Mouse (Mus musculus): ENCODE measurements around the gene Asb13. TPM values are rescaled to one million over a fixed set of nuclear protein-coding genes. Genes with fewer than 3 reads are reported as not detected.

Gene Asb13
- total and polyA plus RNA-seq, 2 experiments from 2014 or later, result 10.9 to 17.3 TPM

DNA sequence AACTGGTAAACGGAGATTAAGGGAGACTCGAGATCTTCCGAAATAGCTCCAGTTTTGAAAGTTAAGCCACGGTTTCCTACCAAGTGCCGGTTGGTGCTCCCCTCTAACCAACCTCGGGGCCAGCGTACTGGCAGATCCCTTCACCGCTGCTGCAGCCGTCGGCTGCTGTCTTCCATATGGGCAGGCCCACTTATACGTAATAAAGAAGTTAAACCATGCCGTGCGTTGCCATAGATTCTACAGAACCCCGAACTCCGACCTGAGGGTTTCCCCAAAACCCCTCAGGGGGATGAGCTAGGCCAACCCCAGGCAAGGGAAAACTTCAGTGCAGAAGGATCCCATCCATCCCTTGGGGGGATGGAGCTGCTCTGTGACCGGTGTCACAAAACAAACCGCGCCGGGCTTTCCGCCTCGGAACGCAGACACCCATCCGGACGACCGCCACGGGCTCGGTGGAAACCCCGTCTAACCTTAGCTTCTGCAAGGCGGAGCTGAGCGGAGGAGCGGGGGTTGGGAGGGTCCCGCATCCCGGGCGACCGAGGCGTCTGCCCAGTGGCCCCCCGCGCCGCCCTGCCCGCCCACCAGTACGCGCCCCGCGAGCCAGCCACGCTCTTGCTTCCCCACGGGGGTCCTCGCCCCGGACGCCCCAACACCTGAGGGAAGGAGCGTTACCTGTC is 23.6 kb upstream of the Asb13 start:
- no peak for TF ChIP-seq CTCF (IDR thresholded peaks at IDR 0.05)
- ATAC-seq (ENCODE audit: low FRiP score), result peak; percentile 53; the same call in 1 of the 2 replicates
- peak overlapping the region; percentile 89 for H3K27ac ChIP-seq (ENCODE audit: low read depth, low read length)

DNA sequence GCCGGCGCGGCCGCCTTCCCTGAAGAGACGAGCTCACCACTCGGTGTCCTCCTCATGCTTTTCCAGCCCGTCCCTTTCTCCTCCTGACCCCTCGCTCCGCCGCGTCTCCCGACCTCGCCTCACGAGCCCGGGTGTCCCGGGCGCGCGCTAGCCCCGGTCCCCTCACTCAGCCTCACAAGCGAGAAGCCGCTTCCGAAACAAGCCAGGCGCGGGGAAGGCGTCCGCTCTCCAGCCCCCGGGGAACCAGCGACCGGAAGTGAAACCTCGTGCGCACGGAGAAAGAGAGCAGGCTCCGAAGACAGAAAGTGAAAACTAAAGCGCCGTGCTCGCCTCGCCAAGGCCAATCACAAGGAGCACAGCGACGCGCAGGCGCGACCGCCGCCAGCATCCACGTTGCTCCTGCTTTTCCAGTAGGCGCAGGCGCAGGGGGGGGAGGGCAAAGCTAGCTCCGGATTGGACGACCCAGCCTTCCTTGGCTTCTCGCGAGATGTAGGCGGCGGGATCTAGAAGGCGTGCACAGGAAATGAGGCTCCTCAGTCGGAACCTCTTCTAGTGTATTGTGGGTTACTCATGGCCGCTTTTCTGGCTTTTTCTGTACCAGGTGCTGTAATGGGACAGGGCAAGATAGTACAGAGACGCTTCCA is 22.9 kb upstream of the Asb13 start, which contains the start of gene Fam208b:
Gene Fam208b, minus strand, starts transcription at position 314 of the 644 bp plus-strand sequence.
- H3K4me1 ChIP-seq (ENCODE audit: insufficient read depth, low read length), result no peaks in the 10 kb centered on the region
- under 1% methylated on average over 58 of the region's 58 CpGs for WGBS
- ATAC-seq (ENCODE audit: low FRiP score) (peak; percentile 99), DNase-seq (ENCODE audit: low spot score) (peak; percentile 99)
- H3K9me3 ChIP-seq (ENCODE audit: low read length), result no peaks in the 10 kb centered on the region
- peak within 1 kb of the TSS; percentile 89 for H3K27ac ChIP-seq (ENCODE audit: low read depth, low read length)
- no peaks in the 10 kb centered on the region; the same call in 1 of the 2 replicates for H3K27me3 ChIP-seq (ENCODE audit: insufficient read depth, low read length)
- H3K36me3 ChIP-seq (ENCODE audit: insufficient read depth, low read length), result no peaks in the 10 kb centered on the region
- H3K4me2 ChIP-seq (ENCODE audit: low read depth, low read length, poor library complexity, severe bottlenecking), result peak within 1 kb of the TSS; percentile 88
- H3K9ac ChIP-seq (replicated peaks; ENCODE audit: low read length, poor library complexity, severe bottlenecking), result peak within 1 kb of the TSS; percentile 79
- H3K4me3 ChIP-seq (ENCODE audit: low read depth, low read length), result peak within 1 kb of the TSS; percentile 97
- TF ChIP-seq CTCF (IDR thresholded peaks at IDR 0.05), result no peak

More for the DNA sequence above, 23.6 kb upstream of the Asb13 start:
- no peaks in the 10 kb centered on the region for H3K4me1 ChIP-seq (ENCODE audit: insufficient read depth, low read length)
- H3K4me3 ChIP-seq (ENCODE audit: low read depth, low read length), result peak overlapping the region; percentile 97
- no peaks in the 10 kb centered on the region for H3K36me3 ChIP-seq (ENCODE audit: insufficient read depth, low read length)
- H3K9ac ChIP-seq (replicated peaks; ENCODE audit: low read length, poor library complexity, severe bottlenecking), result peak overlapping the region; percentile 79
- peak overlapping the region; percentile 88 for H3K4me2 ChIP-seq (ENCODE audit: low read depth, low read length, poor library complexity, severe bottlenecking)
- no peaks in the 10 kb centered on the region; the same call in 1 of the 2 replicates for H3K27me3 ChIP-seq (ENCODE audit: insufficient read depth, low read length)
- DNase-seq (ENCODE audit: low spot score), result peak; percentile 29
- no peaks in the 10 kb centered on the region for H3K9me3 ChIP-seq (ENCODE audit: low read length)
- 1% methylated on average over 41 of the region's 50 CpGs for WGBS

DNA sequence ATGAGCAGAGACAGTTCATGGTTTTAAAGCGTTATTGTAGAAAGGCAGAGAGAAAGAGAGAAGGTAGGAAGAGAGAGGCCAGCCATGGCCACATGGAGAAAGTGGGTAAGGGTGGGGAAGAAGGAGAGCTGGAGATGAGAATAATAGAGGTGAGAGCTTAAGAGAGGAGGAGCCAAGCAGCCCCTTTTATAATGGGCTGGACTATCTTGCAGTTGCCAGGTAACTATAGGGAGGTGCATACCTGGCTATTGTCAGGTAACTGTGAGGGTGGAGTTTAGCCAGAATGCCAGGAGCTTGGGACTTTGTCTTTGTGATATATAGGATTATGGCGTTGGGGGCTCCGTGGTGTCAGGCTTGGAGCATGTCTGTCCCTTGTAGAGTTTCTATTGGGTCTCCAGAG is 6.7 kb upstream of the Asb13 start:
- WGBS, result 56% methylated on average over 3 of the region's 3 CpGs
- ATAC-seq (ENCODE audit: low FRiP score) (no peak), DNase-seq (ENCODE audit: low spot score) (no peak)
- no peak for TF ChIP-seq CTCF (IDR thresholded peaks at IDR 0.05)
- H3K27me3 ChIP-seq (ENCODE audit: insufficient read depth, low read length), result no peaks in the 10 kb centered on the region
- H3K4me1 ChIP-seq (ENCODE audit: insufficient read depth, low read length), result no peaks in the 10 kb centered on the region
- no peak overlapping the region for H3K9ac ChIP-seq (replicated peaks; ENCODE audit: low read length, poor library complexity, severe bottlenecking)
- H3K36me3 ChIP-seq (ENCODE audit: insufficient read depth, low read length), result no peaks in the 10 kb centered on the region
- H3K4me3 ChIP-seq (ENCODE audit: low read depth, low read length), result no peak overlapping the region
- H3K27ac ChIP-seq (ENCODE audit: low read depth, low read length), result no peak overlapping the region
- no peaks in the 10 kb centered on the region for H3K9me3 ChIP-seq (ENCODE audit: low read length)
- H3K4me2 ChIP-seq (ENCODE audit: low read depth, low read length, poor library complexity, severe bottlenecking), result no peak overlapping the region

- Histone ChIP-seq H3K4me3 (ENCODE audit: low read depth, low read length) (no peak overlapping the region), H3K4me1 (ENCODE audit: insufficient read depth, low read length) (no peaks in the 10 kb centered on the region), H3K4me2 (ENCODE audit: low read depth, low read length, poor library complexity, severe bottlenecking) (no peak overlapping the region), H3K36me3 (ENCODE audit: insufficient read depth, low read length) (no peaks in the 10 kb centered on the region), H3K27ac (ENCODE audit: low read depth, low read length) (no peak overlapping the region), H3K9me3 (ENCODE audit: low read length) (no peaks in the 10 kb centered on the region), H3K27me3 (ENCODE audit: insufficient read depth, low read length) (no peaks in the 10 kb centered on the region), H3K9ac (replicated peaks; ENCODE audit: low read length, poor library complexity, severe bottlenecking) (no peak overlapping the region)
- no peak for DNase-seq (ENCODE audit: low spot score)
- no peak for ATAC-seq (ENCODE audit: low FRiP score)
- no peak for TF ChIP-seq CTCF (IDR thresholded peaks at IDR 0.05)
- WGBS, result 30% methylated on average over 3 of the region's 3 CpGs
Measured at GRCm38 (mm10) chr13:3628102-3628501, 5.7 kb upstream of the Asb13 start.

DNA sequence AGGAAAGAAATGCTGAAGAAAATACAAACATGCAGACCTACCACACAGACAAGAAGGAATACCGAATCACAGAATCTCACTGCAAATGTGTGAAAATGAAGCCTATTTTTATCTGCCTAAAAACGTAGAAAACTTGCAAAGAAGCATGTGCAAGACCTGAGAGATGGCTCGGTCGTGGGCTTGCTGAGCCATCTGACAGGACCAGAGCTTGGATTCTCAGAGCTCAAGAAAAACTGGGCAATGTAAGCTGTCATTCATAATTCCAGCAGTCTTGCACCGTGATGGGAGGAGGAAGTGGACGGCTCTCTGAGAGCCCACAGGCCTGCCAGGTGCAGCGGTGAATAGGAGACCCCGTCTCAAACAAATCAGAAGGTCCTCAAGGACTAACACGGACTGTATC is 1.3 kb upstream of the Asb13 start:
- Histone ChIP-seq H3K4me2 (ENCODE audit: low read depth, low read length, poor library complexity, severe bottlenecking) (no peak overlapping the region), H3K4me1 (ENCODE audit: insufficient read depth, low read length) (no peaks in the 10 kb centered on the region), H3K9me3 (ENCODE audit: low read length) (no peaks in the 10 kb centered on the region), H3K27ac (ENCODE audit: low read depth, low read length) (no peak overlapping the region), H3K36me3 (ENCODE audit: insufficient read depth, low read length) (no peaks in the 10 kb centered on the region), H3K9ac (replicated peaks; ENCODE audit: low read length, poor library complexity, severe bottlenecking) (no peak overlapping the region), H3K27me3 (ENCODE audit: insufficient read depth, low read length) (no peaks in the 10 kb centered on the region), H3K4me3 (ENCODE audit: low read depth, low read length) (no peak overlapping the region)
- 85% methylated on average over 9 of the region's 9 CpGs for WGBS
- ATAC-seq (ENCODE audit: low FRiP score) (no peak), DNase-seq (ENCODE audit: low spot score) (no peak)
- no peak for TF ChIP-seq CTCF (IDR thresholded peaks at IDR 0.05)

DNA sequence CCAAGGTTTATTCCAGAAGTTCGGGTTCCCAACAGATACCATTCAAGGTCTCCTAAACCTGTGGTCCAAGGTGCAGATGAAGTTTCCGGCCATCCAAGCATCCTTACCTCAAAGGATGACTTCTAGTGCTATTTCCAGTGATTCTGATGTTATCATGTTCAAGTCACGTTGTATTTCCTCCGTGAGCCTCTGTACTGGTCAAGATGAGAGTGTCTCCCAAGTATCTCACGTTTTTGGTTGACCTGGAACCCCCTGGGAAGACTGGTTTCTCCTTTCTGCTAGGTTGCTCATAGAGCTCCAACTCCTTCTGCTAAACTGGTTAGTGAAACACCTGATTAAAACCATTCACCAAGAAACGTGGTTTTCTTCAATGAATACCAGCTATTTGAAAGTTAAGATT is 701 bp upstream of the Asb13 start:
- H3K4me3 ChIP-seq (ENCODE audit: low read depth, low read length), result peak overlapping the region; percentile 77; the same call in 1 of the 2 replicates
- no peak overlapping the region for H3K9ac ChIP-seq (replicated peaks; ENCODE audit: low read length, poor library complexity, severe bottlenecking)
- H3K27ac ChIP-seq (ENCODE audit: low read depth, low read length), result no peak overlapping the region
- no peak for DNase-seq (ENCODE audit: low spot score)
- no peak for TF ChIP-seq CTCF (IDR thresholded peaks at IDR 0.05)
- no peaks in the 10 kb centered on the region for H3K36me3 ChIP-seq (ENCODE audit: insufficient read depth, low read length)
- 37% methylated on average over 6 of the region's 6 CpGs for WGBS
- H3K9me3 ChIP-seq (ENCODE audit: low read length), result no peaks in the 10 kb centered on the region
- no peaks in the 10 kb centered on the region for H3K27me3 ChIP-seq (ENCODE audit: insufficient read depth, low read length)
- ATAC-seq (ENCODE audit: low FRiP score), result no peak
- H3K4me2 ChIP-seq (ENCODE audit: low read depth, low read length, poor library complexity, severe bottlenecking), result peak overlapping the region; percentile 75; the same call in 1 of the 2 replicates
- no peaks in the 10 kb centered on the region for H3K4me1 ChIP-seq (ENCODE audit: insufficient read depth, low read length)
